Mouse (Mus musculus) intestine, postnatal 0 days (tissue): ENCODE data around the gene 4933417A18Rik. TPM values are rescaled to one million over a fixed set of nuclear protein-coding genes. Genes with fewer than 3 reads are reported as not detected.

ENCODE experiments used
- ATAC-seq: fragments of 200-750 bp; cut with Nextera tagmentation; 2 replicates; pipeline ENCODE4 v1.8.0; 2017; ENCODE audit warnings: mild to moderate bottlenecking, moderate TSS enrichment, moderate library complexity
- H3K27ac ChIP-seq: fragments of 300-500 bp; sonication (generic); 2 replicates; pipeline ENCODE4 v1.5.1; 2014; ENCODE audit warnings: mild to moderate bottlenecking, low read depth, low read length, moderate library complexity
- H3K27me3 ChIP-seq: fragments of 300-500 bp; sonication (generic); replicated peaks from 2 replicates; pipeline ENCODE4 v1.6.1; 2014; ENCODE audit warnings: low read length, mixed read lengths; ENCODE audit not compliant: control insufficient read depth, insufficient read depth
- H3K36me3 ChIP-seq: fragments of 300-500 bp; sonication (generic); 2 replicates; pipeline ENCODE4 v1.6.1; 2014; ENCODE audit warnings: mild to moderate bottlenecking, moderate library complexity; ENCODE audit not compliant: control insufficient read depth, insufficient read depth
- H3K4me1 ChIP-seq: fragments of 300-500 bp; sonication (generic); replicated peaks from 2 replicates; pipeline ENCODE4 v1.6.1; 2014; ENCODE audit warnings: antibody characterized with exemption, low read length, mixed read lengths; ENCODE audit not compliant: control insufficient read depth, insufficient read depth
- H3K4me2 ChIP-seq: fragments of 300-500 bp; sonication (generic); replicated peaks from 2 replicates; pipeline ENCODE4 v1.6.1; 2014; ENCODE audit warnings: low read depth, mild to moderate bottlenecking, moderate library complexity
- H3K4me3 ChIP-seq: fragments of 300-500 bp; sonication (generic); 2 replicates; pipeline ENCODE4 v1.5.1; 2014; ENCODE audit warnings: low read depth, low read length
- H3K9ac ChIP-seq: fragments of 300-500 bp; sonication (generic); 2 replicates; pipeline ENCODE4 v1.6.1; 2014; ENCODE audit warnings: mild to moderate bottlenecking, low read depth, low read length
- H3K9me3 ChIP-seq: fragments of 300-500 bp; sonication (generic); 2 replicates; pipeline ENCODE4 v1.6.1; 2016; ENCODE audit warnings: mixed run types; ENCODE audit not compliant: control insufficient read depth
- CTCF ChIP-seq: sonication (generic); IDR thresholded peaks from 2 replicates; pipeline ENCODE4 v1.5.1; 2016; ENCODE audit warnings: low read depth, mild to moderate bottlenecking, control low read depth, antibody characterized with exemption, moderate library complexity
- WGBS: fragments of 180-500 bp; shearing (Covaris S2); extraction: QIAGEN DNeasy Blood & Tissue Kit; methylation state at CpG from one replicate; pipeline ENCODE4 v1.1.7; 2014; 5-methylcytosine and 5-hydroxymethylcytosine counted together
- polyA plus RNA-seq: library from polyadenylated mRNA; unstranded; fragments of >200 nt; fragmentation: Nextera tagmentation; extraction: Ambion mirVana; gene quantifications from 2 replicates; pipeline ENCODE4 v1.2.1, GENCODE M21; 2015

The 4933417A18Rik gene
- polyA plus RNA-seq, 1 experiment from 2014 or later: not detected

DNA sequence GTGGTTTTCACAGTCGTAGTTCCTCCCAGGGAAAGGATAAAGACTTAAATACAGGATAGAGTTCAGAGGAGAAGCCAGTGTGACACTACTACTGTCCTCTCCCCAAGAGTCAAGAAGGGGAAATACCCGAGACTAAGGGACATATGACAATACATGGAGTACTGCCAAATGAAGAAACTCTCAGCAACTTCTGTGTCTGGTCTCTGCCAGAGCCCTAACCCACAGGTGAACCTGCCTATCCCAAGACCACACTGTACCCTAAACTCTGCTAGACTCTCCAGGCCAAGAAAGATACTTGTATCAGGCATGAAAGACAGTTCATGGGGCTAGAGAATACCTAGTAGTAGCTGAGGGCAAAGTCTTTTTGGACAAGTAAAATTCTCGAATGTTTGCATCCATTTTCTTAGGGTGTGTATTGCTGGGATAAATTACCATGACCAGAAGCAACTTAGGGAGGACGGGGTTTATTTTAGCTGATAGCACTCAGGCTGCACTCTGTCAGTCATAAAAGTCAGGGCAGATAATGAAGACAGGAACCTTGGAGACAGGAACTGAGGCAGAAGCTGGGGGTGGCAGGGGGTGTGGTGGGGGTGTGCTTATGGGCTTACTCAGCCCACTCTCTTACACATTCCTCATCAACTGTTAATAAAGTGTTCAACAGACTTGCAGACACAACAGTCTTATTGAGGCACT, 67.5 kb downstream of the 4933417A18Rik start:
- peak overlapping the region; percentile 40 for H3K4me2 ChIP-seq
- H3K27me3 ChIP-seq: no peaks in the 10 kb centered on the region
- no peak for TF ChIP-seq CTCF
- WGBS: 52% methylated on average over 4 of the region's 4 CpGs
- H3K27ac ChIP-seq: no peak overlapping the region
- no peak overlapping the region for H3K4me3 ChIP-seq
- H3K9ac ChIP-seq: no peak overlapping the region
- ATAC-seq: no peak
- no peaks in the 10 kb centered on the region for H3K9me3 ChIP-seq
- H3K4me1 ChIP-seq: peaks cover 13% of the 10 kb centered on the region; the same call in 1 of the 2 replicates
- H3K36me3 ChIP-seq: peaks cover 33% of the 10 kb centered on the region

DNA sequence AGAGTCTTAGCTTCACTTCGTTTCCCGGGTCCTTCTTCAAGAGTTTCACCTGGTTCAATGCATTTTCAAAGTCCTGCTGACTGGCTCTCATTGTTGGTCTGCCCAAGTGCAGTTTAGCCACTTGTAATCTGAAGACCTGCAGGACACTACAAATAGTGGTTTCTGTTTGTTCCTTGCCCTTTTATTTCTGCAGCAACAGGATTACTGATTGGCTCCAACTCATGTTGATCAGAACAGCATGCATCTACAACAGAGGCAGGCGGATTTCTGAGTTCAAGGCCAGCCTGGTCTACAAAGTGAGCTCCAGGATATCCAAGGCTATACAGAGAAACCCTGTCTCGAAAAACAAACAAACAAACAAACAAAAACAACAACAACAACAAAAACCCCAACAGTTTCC, 68.9 kb downstream of the 4933417A18Rik start:
- Histone ChIP-seq H3K4me3 (peak overlapping the region; percentile 63), H3K27ac (peak overlapping the region; percentile 91; the same call in 1 of the 2 replicates), H3K9me3 (no peaks in the 10 kb centered on the region), H3K36me3 (peaks cover 20% of the 10 kb centered on the region), H3K27me3 (no peaks in the 10 kb centered on the region), H3K4me1 (peaks cover 13% of the 10 kb centered on the region; the same call in 1 of the 2 replicates), H3K9ac (peak overlapping the region; percentile 84; the same call in 1 of the 2 replicates), H3K4me2 (peak overlapping the region; percentile 86)
- 61% methylated on average over 4 of the region's 4 CpGs for WGBS
- TF ChIP-seq CTCF: no peak
- ATAC-seq: no peak

GRCm38 (mm10) chr13:34993595-34993982, 69.4 kb downstream of the 4933417A18Rik start:
- Histone ChIP-seq H3K36me3 (peaks cover 15% of the 10 kb centered on the region), H3K27me3 (no peaks in the 10 kb centered on the region), H3K4me2 (peak overlapping the region; percentile 86), H3K4me3 (peak overlapping the region; percentile 63), H3K4me1 (peaks cover 13% of the 10 kb centered on the region; the same call in 1 of the 2 replicates), H3K27ac (peak overlapping the region; percentile 91), H3K9me3 (no peaks in the 10 kb centered on the region), H3K9ac (peak overlapping the region; percentile 84)
- TF ChIP-seq CTCF: no peak
- peak; percentile 52 for ATAC-seq
- under 1% methylated on average over 22 of the region's 22 CpGs for WGBS

DNA sequence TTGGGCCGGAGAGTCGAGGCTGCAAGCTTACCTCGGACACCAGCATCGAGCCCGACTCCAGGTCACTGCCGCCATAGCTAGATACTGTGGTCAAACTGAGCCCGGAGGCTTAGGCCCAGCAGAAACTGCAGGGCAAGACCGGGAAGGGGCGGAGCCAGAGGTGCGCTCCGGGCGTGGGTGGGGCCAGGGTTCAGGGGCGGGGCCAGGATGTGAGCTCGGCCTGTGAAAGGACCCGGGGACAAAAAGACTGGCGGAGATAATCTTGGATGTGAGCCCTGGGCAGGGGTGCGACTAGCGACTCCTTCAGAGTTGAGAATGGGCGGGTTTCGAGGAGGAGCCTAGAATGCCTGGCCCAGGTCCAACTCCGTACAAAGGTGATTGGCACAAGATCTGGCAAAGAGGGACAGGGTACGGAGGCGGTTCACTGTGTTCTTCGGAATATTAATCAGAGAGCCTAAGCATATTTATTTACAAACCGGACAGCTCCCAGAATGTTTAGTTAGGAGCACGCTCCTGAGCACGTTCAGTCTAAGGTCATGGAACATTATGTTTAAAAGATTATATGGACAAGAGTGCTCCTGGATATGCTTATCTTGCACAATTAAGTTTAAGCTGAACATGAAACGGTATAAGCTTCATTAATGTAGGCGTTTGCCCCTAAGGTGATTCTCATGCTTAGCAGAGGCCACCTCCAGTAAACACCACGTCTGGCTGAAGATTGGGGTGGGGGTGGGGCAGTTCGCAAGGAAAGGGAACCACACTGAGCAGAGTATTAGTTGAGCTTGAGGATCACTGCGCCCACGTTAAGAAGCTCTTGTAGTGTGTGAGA, 70.0 kb downstream of the 4933417A18Rik start:
- peaks cover 13% of the 10 kb centered on the region; the same call in 1 of the 2 replicates for H3K4me1 ChIP-seq
- H3K4me3 ChIP-seq: peak overlapping the region; percentile 63
- peak overlapping the region; percentile 91 for H3K27ac ChIP-seq
- H3K9ac ChIP-seq: peak overlapping the region; percentile 84
- peak overlapping the region; percentile 86 for H3K4me2 ChIP-seq
- ATAC-seq: peak; percentile 95
- H3K27me3 ChIP-seq: no peaks in the 10 kb centered on the region
- WGBS: under 1% methylated on average over 33 of the region's 33 CpGs
- peaks cover 8% of the 10 kb centered on the region for H3K36me3 ChIP-seq
- no peak for TF ChIP-seq CTCF
- H3K9me3 ChIP-seq: no peaks in the 10 kb centered on the region

DNA sequence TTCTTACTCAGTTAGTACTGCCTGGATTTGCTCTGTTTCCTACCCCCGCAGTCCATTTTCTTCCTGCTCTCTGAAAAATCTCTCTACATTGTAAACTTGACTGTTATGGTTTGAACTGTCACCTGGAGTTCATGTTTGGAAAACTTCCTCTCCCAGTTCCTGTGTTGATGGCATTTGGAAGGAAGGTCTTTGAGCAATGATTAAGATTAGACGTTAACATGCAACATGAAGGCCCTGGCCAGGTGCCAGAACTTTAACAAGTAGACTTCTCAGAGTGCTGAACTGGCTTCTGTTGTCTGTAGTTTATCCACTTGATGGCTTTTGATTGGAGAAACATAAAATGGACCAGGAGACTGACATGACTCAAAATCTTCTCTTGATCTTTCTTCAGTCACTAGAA, 71.7 kb downstream of the 4933417A18Rik start:
- Histone ChIP-seq H3K4me2 (no peak overlapping the region), H3K9ac (no peak overlapping the region), H3K27me3 (no peaks in the 10 kb centered on the region), H3K9me3 (no peaks in the 10 kb centered on the region), H3K36me3 (no peaks in the 10 kb centered on the region), H3K4me3 (no peak overlapping the region), H3K27ac (no peak overlapping the region), H3K4me1 (peaks cover 13% of the 10 kb centered on the region; the same call in 1 of the 2 replicates)
- 25% methylated on average over 2 of the region's 2 CpGs for WGBS
- no peak for ATAC-seq
- TF ChIP-seq CTCF: no peak

Other genes starting within 250 kb of the 4933417A18Rik start
- 0.16 and 0.20 TPM in 2 replicates for gene Fam50b, start 189.6 kb upstream of the 4933417A18Rik start, polyA plus RNA-seq
- gene Prpf4b, start 49.1 kb upstream of the 4933417A18Rik start, polyA plus RNA-seq: 44.2 and 51.2 TPM in 2 replicates
- 0.54 and 0.59 TPM in 2 replicates for gene Fam217a, start 99 bp upstream of the 4933417A18Rik start, polyA plus RNA-seq
- gene Eci3, start 39.4 kb downstream of the 4933417A18Rik start, polyA plus RNA-seq: 1.8 and 1.9 TPM in 2 replicates
- 205 and 228 TPM in 2 replicates for gene Eci2, start 102.7 kb downstream of the 4933417A18Rik start, polyA plus RNA-seq